Mouse (Mus musculus) forebrain, embryonic 13.5 days (tissue): ENCODE data around the gene Gpcpd1. TPM values are rescaled to one million over a fixed set of nuclear protein-coding genes. Genes with fewer than 3 reads are reported as not detected.

Experiments used
- ATAC-seq: fragments of 200-750 bp; cut with Nextera tagmentation; 2 replicates; pipeline ENCODE4 v1.8.0; 2017
- H3K27ac ChIP-seq: fragments of 300-500 bp; sonication (generic); 2 replicates; pipeline ENCODE4 v1.5.1; 2015; ENCODE audit warnings: inconsistent platforms, mild to moderate bottlenecking, moderate library complexity
- H3K27me3 ChIP-seq: fragments of 300-500 bp; sonication (generic); 2 replicates; pipeline ENCODE4 v1.6.1; 2015; ENCODE audit warnings: mild to moderate bottlenecking, inconsistent platforms
- H3K36me3 ChIP-seq: fragments of 300-500 bp; sonication (generic); 2 replicates; pipeline ENCODE4 v1.6.1; 2015; ENCODE audit warnings: mild to moderate bottlenecking, inconsistent platforms; ENCODE audit not compliant: poor library complexity, severe bottlenecking
- H3K4me1 ChIP-seq: fragments of 300-500 bp; sonication (generic); 2 replicates; pipeline ENCODE4 v1.6.1; 2015; ENCODE audit warnings: inconsistent platforms
- H3K4me2 ChIP-seq: fragments of 300-500 bp; sonication (generic); 2 replicates; pipeline ENCODE4 v1.6.1; 2015; ENCODE audit warnings: inconsistent platforms, mild to moderate bottlenecking, moderate library complexity
- H3K4me3 ChIP-seq: fragments of 300-500 bp; sonication (generic); 2 replicates; pipeline ENCODE4 v1.5.1; 2015; ENCODE audit warnings: mild to moderate bottlenecking, inconsistent platforms
- H3K9ac ChIP-seq: fragments of 300-500 bp; sonication (generic); 2 replicates; pipeline ENCODE4 v1.6.1; 2015; ENCODE audit warnings: mild to moderate bottlenecking, inconsistent platforms
- H3K9me3 ChIP-seq: fragments of 300-500 bp; sonication (generic); replicated peaks from 2 replicates; pipeline ENCODE4 v1.6.1; 2016; ENCODE audit warnings: inconsistent platforms
- WGBS: fragments of 180-500 bp; shearing (Covaris S2); methylation state at CpG from one replicate; pipeline ENCODE4 v1.1.7; 2015; 5-methylcytosine and 5-hydroxymethylcytosine counted together
- polyA plus RNA-seq: library from polyadenylated mRNA; unstranded; fragments of >200 nt; fragmentation: Nextera tagmentation; extraction: Ambion mirVana; gene quantifications from 2 replicates; pipeline ENCODE4 v1.2.1, GENCODE M21; 2015

The Gpcpd1 gene
- polyA plus RNA-seq, 1 experiment from 2014 or later: 75.2 TPM

GRCm38 (mm10) chr2:132514353-132514752 lies 73.2 kb downstream of the Gpcpd1 start:
- H3K27ac ChIP-seq: no peak overlapping the region
- ATAC-seq: no peak
- WGBS: 72% methylated on average over 6 of the region's 6 CpGs
- no peak overlapping the region for H3K4me2 ChIP-seq
- H3K4me1 ChIP-seq: no peaks in the 10 kb centered on the region
- no peak overlapping the region for H3K4me3 ChIP-seq
- no peaks in the 10 kb centered on the region for H3K27me3 ChIP-seq
- no peaks in the 10 kb centered on the region for H3K9me3 ChIP-seq
- no peak overlapping the region for H3K9ac ChIP-seq
- no peaks in the 10 kb centered on the region for H3K36me3 ChIP-seq

- no peak overlapping the region for H3K9ac ChIP-seq
- H3K36me3 ChIP-seq: no peaks in the 10 kb centered on the region
- H3K4me1 ChIP-seq: no peaks in the 10 kb centered on the region
- no peaks in the 10 kb centered on the region for H3K9me3 ChIP-seq
- no peak overlapping the region for H3K4me2 ChIP-seq
- 73% methylated on average over 12 of the region's 12 CpGs for WGBS
- ATAC-seq: no peak
- H3K4me3 ChIP-seq: no peak overlapping the region
- no peaks in the 10 kb centered on the region for H3K27me3 ChIP-seq
- no peak overlapping the region for H3K27ac ChIP-seq
These were observed 74.0 kb downstream of the Gpcpd1 start for GRCm38 (mm10) chr2:132513371-132514181.

- no peak overlapping the region for H3K4me3 ChIP-seq
- H3K9ac ChIP-seq: no peak overlapping the region
- no peaks in the 10 kb centered on the region for H3K9me3 ChIP-seq
- ATAC-seq: no peak
- no peaks in the 10 kb centered on the region for H3K27me3 ChIP-seq
- H3K27ac ChIP-seq: no peak overlapping the region
- H3K36me3 ChIP-seq: no peaks in the 10 kb centered on the region
- no peak overlapping the region for H3K4me2 ChIP-seq
- WGBS: 71% methylated on average over 11 of the region's 11 CpGs
- H3K4me1 ChIP-seq: no peaks in the 10 kb centered on the region
These were observed 74.6 kb downstream of the Gpcpd1 start for GRCm38 (mm10) chr2:132512977-132513351.

- Histone ChIP-seq H3K36me3 (no peaks in the 10 kb centered on the region), H3K4me1 (no peaks in the 10 kb centered on the region), H3K27me3 (no peaks in the 10 kb centered on the region), H3K9me3 (no peaks in the 10 kb centered on the region), H3K4me3 (no peak overlapping the region), H3K4me2 (no peak overlapping the region), H3K9ac (no peak overlapping the region), H3K27ac (no peak overlapping the region)
- WGBS: 56% methylated on average over 19 of the region's 19 CpGs
- no peak for ATAC-seq
These were observed 75.2 kb downstream of the Gpcpd1 start for GRCm38 (mm10) chr2:132512051-132512976.

GRCm38 (mm10) chr2:132511011-132511818 lies 76.3 kb downstream of the Gpcpd1 start:
- no peak overlapping the region for H3K9ac ChIP-seq
- no peaks in the 10 kb centered on the region for H3K4me1 ChIP-seq
- no peak overlapping the region for H3K4me2 ChIP-seq
- H3K9me3 ChIP-seq: no peaks in the 10 kb centered on the region
- ATAC-seq: no peak
- WGBS: 95% methylated on average over 5 of the region's 7 CpGs
- no peaks in the 10 kb centered on the region for H3K36me3 ChIP-seq
- no peaks in the 10 kb centered on the region for H3K27me3 ChIP-seq
- H3K27ac ChIP-seq: no peak overlapping the region
- H3K4me3 ChIP-seq: no peak overlapping the region

- Histone ChIP-seq H3K9ac (no peak overlapping the region), H3K27ac (no peak overlapping the region), H3K4me2 (no peak overlapping the region), H3K27me3 (no peaks in the 10 kb centered on the region), H3K4me3 (no peak overlapping the region), H3K36me3 (no peaks in the 10 kb centered on the region), H3K9me3 (no peaks in the 10 kb centered on the region), H3K4me1 (no peaks in the 10 kb centered on the region)
- WGBS: 94% methylated on average over 1 of the region's 1 CpGs
- no peak for ATAC-seq
These were observed 77.8 kb downstream of the Gpcpd1 start for GRCm38 (mm10) chr2:132509714-132510113.

GRCm38 (mm10) chr2:132509261-132509660 lies 78.3 kb downstream of the Gpcpd1 start:
- Histone ChIP-seq H3K27ac (no peak overlapping the region), H3K4me1 (no peaks in the 10 kb centered on the region), H3K4me2 (no peak overlapping the region), H3K9me3 (no peaks in the 10 kb centered on the region), H3K36me3 (no peaks in the 10 kb centered on the region), H3K9ac (no peak overlapping the region), H3K27me3 (no peaks in the 10 kb centered on the region), H3K4me3 (no peak overlapping the region)
- WGBS: 79% methylated on average over 9 of the region's 9 CpGs
- no peak for ATAC-seq

- no peak overlapping the region for H3K9ac ChIP-seq
- H3K4me1 ChIP-seq: no peaks in the 10 kb centered on the region
- H3K4me3 ChIP-seq: no peak overlapping the region
- H3K36me3 ChIP-seq: no peaks in the 10 kb centered on the region
- H3K27me3 ChIP-seq: no peaks in the 10 kb centered on the region
- no peaks in the 10 kb centered on the region for H3K9me3 ChIP-seq
- no peak for ATAC-seq
- H3K27ac ChIP-seq: no peak overlapping the region
- 74% methylated on average over 6 of the region's 6 CpGs for WGBS
- H3K4me2 ChIP-seq: no peak overlapping the region
These were observed 80.0 kb downstream of the Gpcpd1 start for GRCm38 (mm10) chr2:132507521-132507920.

- ATAC-seq: no peak
- no peaks in the 10 kb centered on the region for H3K9me3 ChIP-seq
- WGBS: 55% methylated on average over 14 of the region's 14 CpGs
These were observed 80.4 kb downstream of the Gpcpd1 start for GRCm38 (mm10) chr2:132507091-132507490.

GRCm38 (mm10) chr2:132505828-132506227 lies 81.7 kb downstream of the Gpcpd1 start:
- ATAC-seq: no peak
- Histone ChIP-seq H3K27ac (no peak overlapping the region), H3K4me1 (no peaks in the 10 kb centered on the region), H3K27me3 (no peaks in the 10 kb centered on the region), H3K4me3 (no peak overlapping the region), H3K4me2 (no peak overlapping the region), H3K36me3 (no peaks in the 10 kb centered on the region), H3K9me3 (no peaks in the 10 kb centered on the region), H3K9ac (no peak overlapping the region)
- 86% methylated on average over 6 of the region's 6 CpGs for WGBS

More at GRCm38 (mm10) chr2:132507091-132507490, 80.4 kb downstream of the Gpcpd1 start:
- Histone ChIP-seq H3K4me1 (no peaks in the 10 kb centered on the region), H3K36me3 (no peaks in the 10 kb centered on the region), H3K27me3 (no peaks in the 10 kb centered on the region), H3K9ac (no peak overlapping the region), H3K4me2 (no peak overlapping the region), H3K27ac (no peak overlapping the region), H3K4me3 (no peak overlapping the region)

GRCm38 (mm10) chr2:132498344-132498743 lies 89.2 kb downstream of the Gpcpd1 start:
- H3K4me2 ChIP-seq: no peak overlapping the region
- no peaks in the 10 kb centered on the region for H3K27me3 ChIP-seq
- H3K36me3 ChIP-seq: no peaks in the 10 kb centered on the region
- no peaks in the 10 kb centered on the region for H3K4me1 ChIP-seq
- H3K9me3 ChIP-seq: no peaks in the 10 kb centered on the region
- ATAC-seq: no peak
- no peak overlapping the region for H3K4me3 ChIP-seq
- H3K9ac ChIP-seq: no peak overlapping the region
- WGBS: 90% methylated on average over 3 of the region's 3 CpGs
- H3K27ac ChIP-seq: no peak overlapping the region
